Mouse (Mus musculus) lung, embryonic 14.5 days (tissue): ENCODE results near the gene Crlf3. TPM values are rescaled to one million over a fixed set of nuclear protein-coding genes. Genes with fewer than 3 reads are reported as not detected.

Source experiments
- ATAC-seq: fragments of 200-750 bp; cut with Nextera tagmentation; 2 replicates; pipeline ENCODE4 v1.8.0; 2017; ENCODE audit warnings: mild to moderate bottlenecking, moderate TSS enrichment, moderate library complexity; ENCODE audit not compliant: insufficient read depth
- DNase-seq: peaks from one replicate; pipeline ENCODE4 v3.0.0-alpha.2; 2015
- H3K27ac ChIP-seq: fragments of 300-500 bp; sonication (generic); 2 replicates; pipeline ENCODE4 v1.5.1; 2014; ENCODE audit warnings: low read depth, mild to moderate bottlenecking, moderate library complexity
- H3K27me3 ChIP-seq: fragments of 300-500 bp; sonication (generic); 2 replicates; pipeline ENCODE4 v1.6.1; 2014; ENCODE audit warnings: low read length, control low read depth; ENCODE audit not compliant: insufficient read depth
- H3K36me3 ChIP-seq: fragments of 300-500 bp; sonication (generic); 2 replicates; pipeline ENCODE4 v1.6.1; 2014; ENCODE audit warnings: control low read depth; ENCODE audit not compliant: insufficient read depth
- H3K4me1 ChIP-seq: fragments of 300-500 bp; sonication (generic); 2 replicates; pipeline ENCODE4 v1.6.1; 2014; ENCODE audit warnings: antibody characterized with exemption, control low read depth; ENCODE audit not compliant: insufficient read depth
- H3K4me2 ChIP-seq: fragments of 300-500 bp; sonication (generic); 2 replicates; pipeline ENCODE4 v1.6.1; 2014; ENCODE audit warnings: mild to moderate bottlenecking
- H3K4me3 ChIP-seq: fragments of 300-500 bp; sonication (generic); 2 replicates; pipeline ENCODE4 v1.5.1; 2014; ENCODE audit warnings: low read depth, low read length
- H3K9ac ChIP-seq: fragments of 300-500 bp; sonication (generic); 2 replicates; pipeline ENCODE4 v1.6.1; 2014
- H3K9me3 ChIP-seq: fragments of 300-500 bp; sonication (generic); 2 replicates; pipeline ENCODE4 v1.6.1; 2016; ENCODE audit warnings: low read depth, low read length, control low read depth
- CTCF ChIP-seq: IDR thresholded peaks from 2 replicates; pipeline ENCODE4 v1.5.1; 2016; ENCODE audit warnings: antibody characterized with exemption, low read depth
- WGBS: fragments of 180-500 bp; shearing (Covaris S2); extraction: QIAGEN DNeasy Blood & Tissue Kit; methylation state at CpG from one replicate; pipeline ENCODE4 v1.1.7; 2014; 5-methylcytosine and 5-hydroxymethylcytosine counted together
- polyA plus RNA-seq: library from polyadenylated mRNA; unstranded; fragments of >200 nt; fragmentation: Nextera tagmentation; extraction: Ambion mirVana; gene quantifications from 2 replicates; pipeline ENCODE4 v1.2.1, GENCODE M21; 2014

Crlf3 gene
- polyA plus RNA-seq, 1 experiment from 2014 or later = 42.3 TPM

GRCm38 (mm10) chr11:80088917-80089816 is 8.4 kb upstream of the Crlf3 start, which contains the start of gene Atad5:
Gene Atad5 (plus strand): TSS chr11:80089400.
- WGBS = 4% methylated on average over 57 of the region's 57 CpGs
- DNase-seq = peak; percentile 97
- TF ChIP-seq CTCF = no peak
- Histone ChIP-seq H3K9ac (peak within 1 kb of the TSS; percentile 98), H3K4me1 (no peaks in the 10 kb centered on the region; the same call in 1 of the 2 replicates), H3K4me3 (peak within 1 kb of the TSS; percentile 100), H3K9me3 (no peaks in the 10 kb centered on the region), H3K27ac (peak within 1 kb of the TSS; percentile 80), H3K27me3 (no peaks in the 10 kb centered on the region), H3K4me2 (peak within 1 kb of the TSS; percentile 84), H3K36me3 (0 out of 2 replicates have a peak, but pooled peaks cover 2% of the 10 kb centered on the region)
- peak; percentile 87 for ATAC-seq

- H3K4me1 ChIP-seq = no peaks in the 10 kb centered on the region; the same call in 1 of the 2 replicates
- TF ChIP-seq CTCF = peak; percentile 86
- H3K4me2 ChIP-seq = no peak overlapping the region
- H3K4me3 ChIP-seq = no peak overlapping the region
- DNase-seq (peak; percentile 91), ATAC-seq (peak; percentile 75; the same call in 1 of the 2 replicates)
- no peak overlapping the region for H3K27ac ChIP-seq
- 0 out of 2 replicates have a peak, but pooled peaks cover 2% of the 10 kb centered on the region for H3K36me3 ChIP-seq
- H3K9me3 ChIP-seq = no peaks in the 10 kb centered on the region
- no peaks in the 10 kb centered on the region for H3K27me3 ChIP-seq
- no peak overlapping the region for H3K9ac ChIP-seq
- WGBS = 8% methylated on average over 5 of the region's 5 CpGs
These were observed 6.1 kb upstream of the Crlf3 start for GRCm38 (mm10) chr11:80086844-80087243.

- Histone ChIP-seq H3K36me3 (no peaks in the 10 kb centered on the region), H3K4me1 (no peaks in the 10 kb centered on the region; the same call in 1 of the 2 replicates), H3K27me3 (no peaks in the 10 kb centered on the region), H3K27ac (no peak overlapping the region), H3K9ac (no peak overlapping the region), H3K9me3 (no peaks in the 10 kb centered on the region), H3K4me2 (no peak overlapping the region), H3K4me3 (no peak overlapping the region)
- no peak for TF ChIP-seq CTCF
- DNase-seq (no peak), ATAC-seq (no peak)
- 63% methylated on average over 6 of the region's 6 CpGs for WGBS
These were observed 4.7 kb upstream of the Crlf3 start for GRCm38 (mm10) chr11:80085356-80086055.

GRCm38 (mm10) chr11:80081786-80082319 is 1.1 kb upstream of the Crlf3 start:
- Histone ChIP-seq H3K27ac (peak overlapping the region; percentile 97), H3K36me3 (no peaks in the 10 kb centered on the region), H3K9me3 (no peaks in the 10 kb centered on the region), H3K9ac (no peak overlapping the region), H3K27me3 (no peaks in the 10 kb centered on the region), H3K4me2 (peak overlapping the region; percentile 69), H3K4me3 (no peak overlapping the region), H3K4me1 (no peaks in the 10 kb centered on the region)
- DNase-seq (no peak), ATAC-seq (no peak)
- TF ChIP-seq CTCF = no peak
- 70% methylated on average over 7 of the region's 7 CpGs for WGBS

DNA sequence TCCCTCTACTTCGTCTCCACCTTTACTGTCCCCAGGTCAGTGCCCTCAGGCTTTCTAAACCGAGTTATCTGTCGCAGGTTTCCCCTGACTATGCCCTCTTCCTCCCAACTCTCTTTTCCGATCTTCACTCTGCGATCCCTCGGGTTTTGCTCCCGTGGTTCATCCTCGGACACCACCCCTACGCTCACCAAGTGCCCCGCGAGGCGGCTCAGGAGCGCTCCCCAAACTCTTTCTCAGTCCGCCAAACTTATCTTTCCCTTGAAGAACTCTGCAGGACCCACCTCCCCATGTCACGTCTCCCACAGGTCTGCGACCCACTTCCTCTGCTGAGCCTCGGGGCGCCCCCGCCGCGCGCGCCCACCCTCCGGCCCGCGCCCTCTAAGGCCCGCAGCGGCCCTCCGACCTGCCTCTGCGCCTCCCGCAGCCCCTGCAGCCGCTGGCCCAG is 388 bp downstream of the Crlf3 start:
- DNase-seq (peak; percentile 54), ATAC-seq (no peak; the same call in 1 of the 2 replicates)
- no peaks in the 10 kb centered on the region for H3K27me3 ChIP-seq
- no peaks in the 10 kb centered on the region; the same call in 1 of the 2 replicates for H3K36me3 ChIP-seq
- peak overlapping the region; percentile 74 for H3K4me3 ChIP-seq
- H3K4me2 ChIP-seq = peak overlapping the region; percentile 69
- peak overlapping the region; percentile 96 for H3K9ac ChIP-seq
- H3K27ac ChIP-seq = peak overlapping the region; percentile 97
- H3K4me1 ChIP-seq = no peaks in the 10 kb centered on the region
- WGBS = under 1% methylated on average over 32 of the region's 32 CpGs
- no peak for TF ChIP-seq CTCF
- H3K9me3 ChIP-seq = no peaks in the 10 kb centered on the region

DNA sequence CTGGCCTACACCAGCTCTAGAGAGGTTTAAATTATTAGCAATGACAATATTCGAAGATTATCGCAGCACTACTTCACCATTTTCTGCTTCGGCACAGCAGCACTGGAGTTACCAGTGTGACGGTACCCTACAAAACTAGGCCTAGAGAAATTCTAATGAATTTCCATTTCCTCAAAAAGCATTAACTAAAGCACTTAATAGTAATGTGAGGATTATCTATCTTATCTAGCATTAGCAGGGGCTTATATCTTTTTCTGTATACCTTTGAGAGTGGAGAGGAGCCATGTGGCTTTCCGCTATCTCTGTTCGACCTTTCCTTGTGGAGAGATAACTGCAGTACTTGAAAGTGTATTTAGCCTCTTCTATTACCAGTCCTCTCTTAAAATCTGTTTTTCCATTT is 1.0 kb downstream of the Crlf3 start:
- DNase-seq (no peak), ATAC-seq (no peak)
- no peaks in the 10 kb centered on the region for H3K27me3 ChIP-seq
- H3K36me3 ChIP-seq = no peaks in the 10 kb centered on the region; the same call in 1 of the 2 replicates
- 0 out of 2 replicates have a peak overlapping the region, but pooled peaks have one; percentile 97 for H3K27ac ChIP-seq
- H3K4me3 ChIP-seq = peak overlapping the region; percentile 74
- H3K9me3 ChIP-seq = no peaks in the 10 kb centered on the region
- peak overlapping the region; percentile 69 for H3K4me2 ChIP-seq
- 52% methylated on average over 6 of the region's 6 CpGs for WGBS
- no peak for TF ChIP-seq CTCF
- H3K9ac ChIP-seq = peak overlapping the region; percentile 96
- H3K4me1 ChIP-seq = no peaks in the 10 kb centered on the region

- Histone ChIP-seq H3K4me3 (no peak overlapping the region), H3K9ac (no peak overlapping the region), H3K9me3 (no peaks in the 10 kb centered on the region), H3K4me2 (no peak overlapping the region), H3K36me3 (no peaks in the 10 kb centered on the region; the same call in 1 of the 2 replicates), H3K27ac (no peak overlapping the region), H3K27me3 (no peaks in the 10 kb centered on the region), H3K4me1 (no peaks in the 10 kb centered on the region)
- no peak for ATAC-seq
- TF ChIP-seq CTCF = no peak
- whole genome bisulfite sequencing = 22% methylated on average over 1 of the region's 1 CpGs
- DNase-seq = peak; percentile 50
These were observed 2.0 kb downstream of the Crlf3 start for GRCm38 (mm10) chr11:80078831-80079230.
